Mouse (Mus musculus): Measurements from ENCODE around the gene Rpl12. TPM values are rescaled to one million over a fixed set of nuclear protein-coding genes. Genes with fewer than 3 reads are reported as not detected.

Gene Rpl12
- polyA plus RNA-seq (2014; fragmentation: Illumina TruSeq; extraction: RNeasy Lipid Tissue Mini Kit (QIAGEN cat#74804); ENCODE audit: low read depth, low replicate concordance), result 122 TPM

DNA sequence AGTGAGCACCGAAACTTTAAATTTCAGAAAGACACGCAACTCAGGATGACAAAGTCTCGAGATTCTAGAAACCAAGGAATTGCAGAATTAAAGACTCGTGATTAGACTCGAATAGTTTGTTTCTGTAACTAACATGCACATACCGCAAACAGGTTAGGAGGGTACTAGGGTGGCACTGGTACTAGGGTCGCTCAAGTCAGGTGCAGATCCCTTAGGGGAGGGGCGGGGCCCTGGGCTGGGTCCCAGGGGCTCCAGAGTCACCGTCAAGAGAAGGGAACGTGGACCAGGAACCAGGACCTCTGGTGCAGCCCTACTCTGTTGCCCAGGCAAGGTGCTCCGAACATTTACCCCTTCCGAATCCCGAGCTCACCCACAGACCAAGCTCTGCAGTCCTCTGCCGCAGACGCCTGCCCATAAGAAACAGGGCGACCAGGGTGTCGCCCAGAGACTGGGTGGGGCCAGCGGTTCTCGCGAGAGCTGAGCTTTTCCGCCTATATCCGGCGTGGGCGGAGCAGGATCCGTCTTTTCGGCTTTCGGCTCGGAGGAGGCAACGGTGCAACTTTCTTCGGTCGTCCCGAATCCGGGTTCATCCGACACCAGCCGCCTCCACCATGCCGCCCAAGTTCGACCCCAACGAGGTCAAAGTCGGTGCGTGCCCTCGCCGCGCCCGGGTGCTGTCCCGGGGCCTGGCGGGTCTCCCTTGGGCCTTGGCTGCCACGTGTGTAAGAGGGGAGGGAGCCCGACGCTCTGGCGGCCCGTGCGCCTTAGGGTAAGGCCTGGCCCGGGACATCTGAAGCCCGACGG lies at the start of gene Rpl12, which contains the start of gene Lrsam1:
Rpl12 (plus strand) TSS at position 368 of the 804 bp plus-strand sequence.
Lrsam1 (minus strand) TSS at position 423 of the 804 bp plus-strand sequence.

DNA sequence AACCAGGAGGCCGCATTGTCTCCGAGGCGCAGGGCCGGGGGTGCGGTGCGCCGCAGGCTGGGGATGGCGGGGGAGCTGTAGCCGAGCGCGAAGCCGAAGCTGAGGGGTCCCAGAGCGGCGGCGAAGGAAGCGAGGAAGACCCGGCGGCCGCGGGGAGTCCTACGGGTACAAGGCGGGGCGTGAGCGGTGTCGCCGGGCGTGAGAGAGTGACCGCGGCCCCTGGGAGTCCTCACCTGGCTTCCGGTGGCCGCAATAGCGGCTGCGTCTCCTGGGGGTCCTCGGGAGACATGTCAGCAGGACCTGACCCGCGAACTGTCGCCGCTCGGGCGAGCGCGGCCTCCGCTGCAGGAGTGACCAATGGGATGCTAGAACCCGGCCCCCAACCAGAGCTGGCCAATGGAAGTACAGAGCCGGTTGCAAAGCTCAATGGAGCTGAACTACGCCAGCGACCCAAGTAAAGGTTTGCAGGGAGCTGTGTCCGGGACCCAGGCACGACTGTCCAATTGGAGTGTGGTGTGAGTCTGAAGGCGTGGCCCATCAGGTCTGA lies 20.4 kb downstream of the Rpl12 start, which contains the start of gene Slc2a8:
Slc2a8 (minus strand) TSS at position 359 of the 547 bp plus-strand sequence.

Other genes starting within 250 kb of the Rpl12 start
- 18.5 TPM for gene Cdk9, start 248.5 kb upstream of the Rpl12 start, polyA plus RNA-seq (2014; fragmentation: Illumina TruSeq; extraction: RNeasy Lipid Tissue Mini Kit (QIAGEN cat#74804); ENCODE audit: low read depth, low replicate concordance)
- gene Sh2d3c, start 240.5 kb upstream of the Rpl12 start, polyA plus RNA-seq (2014; fragmentation: Illumina TruSeq; extraction: RNeasy Lipid Tissue Mini Kit (QIAGEN cat#74804); ENCODE audit: low read depth, low replicate concordance), result 0.11 TPM
- gene 6330409D20Rik, start 220.5 kb upstream of the Rpl12 start, polyA plus RNA-seq (2014; fragmentation: Illumina TruSeq; extraction: RNeasy Lipid Tissue Mini Kit (QIAGEN cat#74804); ENCODE audit: low read depth, low replicate concordance), result not detected
- gene Tor2a, start 204.3 kb upstream of the Rpl12 start, polyA plus RNA-seq (2014; fragmentation: Illumina TruSeq; extraction: RNeasy Lipid Tissue Mini Kit (QIAGEN cat#74804); ENCODE audit: low read depth, low replicate concordance), result 2.4 TPM
- gene Ttc16, start 185.9 kb upstream of the Rpl12 start, polyA plus RNA-seq (2014; fragmentation: Illumina TruSeq; extraction: RNeasy Lipid Tissue Mini Kit (QIAGEN cat#74804); ENCODE audit: low read depth, low replicate concordance), result not detected
- gene Ptrh1, start 185.8 kb upstream of the Rpl12 start, polyA plus RNA-seq (2014; fragmentation: Illumina TruSeq; extraction: RNeasy Lipid Tissue Mini Kit (QIAGEN cat#74804); ENCODE audit: low read depth, low replicate concordance), result not detected
- not detected for gene Cfap157, start 177.1 kb upstream of the Rpl12 start, polyA plus RNA-seq (2014; fragmentation: Illumina TruSeq; extraction: RNeasy Lipid Tissue Mini Kit (QIAGEN cat#74804); ENCODE audit: low read depth, low replicate concordance)
- gene Stxbp1, start 114.3 kb upstream of the Rpl12 start, polyA plus RNA-seq (2014; fragmentation: Illumina TruSeq; extraction: RNeasy Lipid Tissue Mini Kit (QIAGEN cat#74804); ENCODE audit: low read depth, low replicate concordance), result 0.74 TPM
- gene Fam129b, start 85.4 kb upstream of the Rpl12 start, polyA plus RNA-seq (2014; fragmentation: Illumina TruSeq; extraction: RNeasy Lipid Tissue Mini Kit (QIAGEN cat#74804); ENCODE audit: low read depth, low replicate concordance), result 0.42 TPM
- gene Lrsam1, start 55 bp downstream of the Rpl12 start, polyA plus RNA-seq (2014; fragmentation: Illumina TruSeq; extraction: RNeasy Lipid Tissue Mini Kit (QIAGEN cat#74804); ENCODE audit: low read depth, low replicate concordance), result 2.0 TPM
- gene Slc2a8, start 20.5 kb downstream of the Rpl12 start, polyA plus RNA-seq (2014; fragmentation: Illumina TruSeq; extraction: RNeasy Lipid Tissue Mini Kit (QIAGEN cat#74804); ENCODE audit: low read depth, low replicate concordance), result 0.64 TPM
- not detected for gene Garnl3, start 170.1 kb downstream of the Rpl12 start, polyA plus RNA-seq (2014; fragmentation: Illumina TruSeq; extraction: RNeasy Lipid Tissue Mini Kit (QIAGEN cat#74804); ENCODE audit: low read depth, low replicate concordance)

Data from liver, adult 10 weeks (tissue).